Mouse (Mus musculus) adrenal gland, postnatal 4 days (tissue): ENCODE measurements around the gene Polr3h. TPM values are rescaled to one million over a fixed set of nuclear protein-coding genes. Genes with fewer than 3 reads are reported as not detected.

ENCODE experiments used
- DNase-seq, 2 experiments: peaks; one replicate each; pipeline ENCODE4 v3.0.0; 2021 to 2022; ENCODE audit warnings: low spot score in 2 of 2, mixed read lengths in 2 of 2
- total RNA-seq, 2 experiments: library from RNA; stranded (reverse); gene quantifications; 2 replicates each; pipeline ENCODE4 v1.2.3; 2021

The Polr3h gene
- total RNA-seq, 2 experiments from 2014 or later = 25.3 to 27.9 TPM

DNA sequence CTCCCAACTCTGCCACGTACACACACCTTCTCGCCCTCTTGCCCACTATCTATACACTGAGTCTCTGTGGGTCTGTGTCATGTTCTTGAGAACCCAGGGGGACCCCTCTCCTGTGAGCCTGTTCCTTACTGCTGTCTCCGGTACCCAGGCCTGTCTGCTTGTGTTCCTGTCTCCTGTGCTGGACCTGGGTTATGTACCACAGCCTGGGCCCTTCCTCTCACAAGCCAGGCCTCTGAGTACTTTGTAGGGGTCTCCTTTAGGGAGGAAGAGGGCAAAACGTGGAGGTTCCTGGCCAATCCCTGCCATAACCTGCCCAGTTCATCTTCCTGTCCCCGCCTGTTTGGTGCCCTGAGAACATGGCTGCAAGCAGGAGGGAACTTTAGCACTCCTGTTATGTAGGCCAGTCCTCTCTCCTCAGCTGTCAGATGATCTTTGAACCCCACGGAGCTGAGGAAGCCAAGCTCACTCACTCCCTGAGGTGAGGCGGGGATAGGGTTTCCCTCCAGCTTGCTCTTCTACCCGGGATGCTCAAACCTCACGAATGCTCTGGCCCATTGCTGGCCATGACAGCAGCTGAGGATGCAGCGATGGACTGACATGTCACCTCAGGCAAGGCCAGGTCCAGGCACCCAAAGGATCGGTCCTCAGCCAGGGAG is 23.6 kb upstream of the Polr3h start:
- DNase-seq = no peak

DNA sequence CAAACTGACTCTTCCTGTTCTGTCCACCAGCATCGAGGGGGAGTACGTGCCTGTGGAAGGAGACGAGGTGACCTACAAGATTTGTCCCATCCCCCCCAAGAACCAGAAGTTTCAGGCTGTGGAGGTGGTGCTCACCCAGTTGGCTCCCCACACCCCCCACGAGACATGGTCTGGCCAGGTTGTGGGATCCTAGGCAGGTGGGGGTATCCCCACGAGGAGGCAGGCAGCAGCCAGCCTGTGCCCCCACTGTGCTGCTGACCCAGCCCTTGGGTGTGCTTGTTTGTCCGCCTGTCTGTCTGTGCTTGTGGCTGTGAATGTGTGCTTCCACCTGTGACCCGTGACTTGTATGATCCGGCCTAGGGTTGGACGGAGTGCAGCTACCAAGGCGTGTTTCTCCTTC is 23.0 kb upstream of the Polr3h start:
- DNase-seq = no peak

DNA sequence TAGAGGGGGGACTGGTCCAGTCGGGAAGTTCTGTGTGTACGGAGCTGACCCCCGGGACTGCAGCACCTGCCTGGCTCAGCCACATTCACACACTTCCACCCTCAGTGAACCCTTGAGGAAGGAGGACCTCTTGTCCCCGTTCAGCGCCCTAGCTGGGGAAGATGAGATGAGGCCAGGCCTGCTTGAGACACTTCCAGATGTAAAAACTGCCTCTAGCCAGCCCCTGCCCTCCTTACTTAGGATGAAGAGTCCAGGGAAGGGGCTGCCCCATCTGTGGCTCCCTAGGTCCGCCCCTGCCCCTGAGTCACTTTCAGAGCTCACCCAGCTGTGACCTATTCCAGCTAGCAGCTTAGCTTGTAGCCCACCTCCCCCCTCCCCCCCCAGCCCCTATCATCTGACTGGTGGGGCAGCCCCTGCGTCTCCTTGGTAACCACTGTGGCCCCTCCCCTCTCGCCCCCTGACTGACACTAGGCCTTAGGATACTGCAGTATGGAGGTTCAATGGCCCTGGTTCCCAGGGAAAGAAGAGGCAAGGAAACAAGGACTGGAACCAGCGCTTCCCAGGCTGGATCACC is 17.2 kb upstream of the Polr3h start:
- no peak for DNase-seq

DNA sequence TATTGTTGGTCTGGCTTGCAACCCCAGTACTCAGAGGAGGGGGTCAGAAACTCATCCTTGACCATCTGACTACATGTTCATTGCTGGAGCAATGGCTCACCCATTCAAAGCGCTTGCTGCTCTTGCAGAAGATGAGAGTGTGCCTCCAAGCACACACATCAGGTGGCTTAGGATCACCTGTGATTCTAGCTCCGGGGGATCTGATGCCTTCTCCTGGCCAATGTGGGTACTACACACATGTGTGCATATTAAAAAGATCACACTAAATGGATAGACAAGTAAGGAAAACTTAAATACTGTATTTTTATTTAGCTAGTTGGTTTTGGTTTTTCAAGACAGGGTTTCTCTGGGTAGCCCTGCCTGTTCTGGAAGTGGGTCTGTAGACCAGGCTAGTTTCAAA is 15.0 kb upstream of the Polr3h start:
- no peak for DNase-seq

DNA sequence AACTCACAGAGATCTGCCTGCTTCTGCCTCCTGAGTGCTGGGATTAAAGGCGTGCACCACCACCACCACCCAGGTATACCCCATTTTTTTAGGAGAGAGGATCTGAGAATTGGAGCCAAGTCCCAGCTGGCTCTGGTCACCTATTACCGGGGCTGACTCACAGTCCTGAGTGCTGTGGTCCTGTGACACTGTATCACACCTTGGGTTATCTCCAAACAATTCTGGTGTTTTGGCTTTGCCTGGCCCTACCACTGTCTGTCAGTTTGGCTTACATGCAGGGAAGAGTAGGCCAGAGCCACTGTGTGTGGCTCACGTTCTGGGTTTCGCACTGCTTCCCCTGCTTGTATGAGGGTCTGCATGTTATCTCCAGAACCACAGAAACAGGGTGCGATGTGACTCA is 14.2 kb upstream of the Polr3h start:
- DNase-seq = no peak

DNA sequence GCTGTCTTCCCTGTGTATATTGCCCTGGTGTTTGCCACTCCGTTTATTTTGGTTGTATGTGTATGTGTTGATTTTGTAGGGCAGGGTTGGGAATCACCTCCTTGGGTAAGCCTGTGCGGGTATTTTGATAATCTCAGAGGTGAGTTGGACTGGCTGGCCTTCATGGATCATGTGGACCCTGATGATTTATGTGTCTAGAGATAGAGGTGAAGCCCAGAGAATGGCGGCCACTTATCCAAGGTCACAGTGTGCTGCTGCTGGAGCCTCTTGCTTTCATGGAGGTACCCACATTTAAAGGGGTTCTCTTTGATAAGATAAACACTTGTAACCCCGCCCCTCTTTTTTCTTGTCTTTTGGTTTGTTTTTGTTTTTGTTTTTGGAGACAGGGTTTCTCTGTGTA is 13.7 kb upstream of the Polr3h start:
- no peak for DNase-seq

DNA sequence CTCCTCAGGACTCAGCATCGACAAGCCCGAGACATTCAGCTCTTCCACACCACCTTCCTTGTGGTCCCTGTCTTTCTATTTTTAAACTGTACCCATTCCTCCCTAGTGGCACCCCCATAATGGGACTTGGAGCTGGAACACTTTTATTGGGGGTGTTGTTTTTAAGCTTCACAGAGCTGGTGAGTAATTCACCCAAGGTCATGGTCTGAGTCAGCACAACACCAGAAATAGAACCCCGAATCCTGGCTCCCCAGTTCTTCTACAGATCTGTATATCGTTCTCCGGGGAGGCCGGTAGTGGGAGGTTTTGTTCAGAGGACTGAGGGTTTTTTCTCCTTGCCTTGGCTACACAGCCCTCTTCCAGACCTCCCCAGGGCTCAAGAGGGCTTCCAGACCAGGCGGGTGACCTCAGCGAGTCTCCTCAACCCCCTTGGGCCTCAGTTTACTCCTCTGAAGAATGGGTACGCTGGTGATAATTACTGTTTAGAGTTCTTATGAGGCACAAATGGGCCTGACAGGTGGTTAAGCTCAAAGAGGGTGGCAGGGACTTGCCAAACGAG is 13.2 kb upstream of the Polr3h start:
- DNase-seq = no peak

DNA sequence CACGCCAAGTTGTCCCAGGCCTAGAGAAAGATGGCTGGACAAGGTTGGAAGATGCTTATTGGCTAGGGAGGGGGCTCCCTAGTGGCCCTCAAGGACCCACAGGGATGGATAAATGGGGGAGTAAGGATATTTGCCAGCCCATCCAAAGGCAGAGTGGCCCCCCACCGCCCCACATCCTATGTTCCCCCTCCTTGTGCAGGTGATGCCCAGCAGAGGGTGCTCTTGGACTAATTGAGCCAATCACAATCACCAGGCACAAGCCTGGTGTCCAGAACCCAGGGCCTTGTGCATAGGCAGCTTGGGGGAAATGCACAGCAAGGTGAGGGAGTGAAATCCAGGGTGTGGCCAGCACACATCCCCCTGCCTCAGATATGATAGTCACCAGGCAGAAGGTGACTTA is 12.2 kb upstream of the Polr3h start:
- no peak for DNase-seq

DNA sequence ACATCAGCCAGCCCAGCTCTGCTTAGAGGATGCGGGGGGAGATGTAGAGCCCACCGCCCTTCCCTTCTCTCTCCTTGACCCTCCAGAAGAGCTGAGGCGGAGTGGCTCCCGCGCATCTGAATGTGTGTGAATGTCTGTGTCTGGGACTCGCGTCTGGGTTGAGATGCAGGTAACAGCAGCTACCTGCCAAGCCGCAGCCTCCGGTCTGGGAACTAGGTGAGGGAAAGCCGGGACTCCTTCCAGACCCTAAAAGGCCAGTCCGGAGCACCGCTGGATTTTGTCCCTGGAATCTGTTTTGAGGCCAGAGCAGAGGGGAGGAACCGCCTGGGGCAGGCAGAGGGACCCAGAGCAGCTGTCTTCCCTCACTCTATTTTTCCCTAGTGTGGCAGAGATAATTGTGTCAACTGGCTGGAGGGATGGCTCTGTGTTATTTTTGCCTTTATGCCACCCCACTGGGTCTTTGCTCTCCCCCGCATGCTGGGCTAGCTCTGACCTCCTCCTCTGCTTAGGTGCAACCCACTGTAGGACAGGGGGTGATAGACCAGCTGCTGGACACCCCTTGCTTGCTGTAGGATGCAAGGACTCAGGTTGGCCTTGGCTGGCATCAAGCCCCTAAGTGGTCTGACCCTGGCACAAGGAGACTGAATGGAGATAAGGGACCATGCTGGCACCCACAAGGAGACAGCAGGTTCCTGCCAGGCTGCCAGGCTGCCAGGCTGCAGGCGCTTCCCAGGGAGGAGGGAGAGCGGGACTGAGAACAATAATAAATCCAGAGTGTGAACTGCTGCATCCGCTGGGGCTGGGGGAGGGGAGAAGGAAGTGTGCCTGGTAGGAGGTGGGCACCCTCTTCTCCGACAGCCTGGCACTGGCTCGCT is 11.3 kb upstream of the Polr3h start:
- DNase-seq = no peak

DNA sequence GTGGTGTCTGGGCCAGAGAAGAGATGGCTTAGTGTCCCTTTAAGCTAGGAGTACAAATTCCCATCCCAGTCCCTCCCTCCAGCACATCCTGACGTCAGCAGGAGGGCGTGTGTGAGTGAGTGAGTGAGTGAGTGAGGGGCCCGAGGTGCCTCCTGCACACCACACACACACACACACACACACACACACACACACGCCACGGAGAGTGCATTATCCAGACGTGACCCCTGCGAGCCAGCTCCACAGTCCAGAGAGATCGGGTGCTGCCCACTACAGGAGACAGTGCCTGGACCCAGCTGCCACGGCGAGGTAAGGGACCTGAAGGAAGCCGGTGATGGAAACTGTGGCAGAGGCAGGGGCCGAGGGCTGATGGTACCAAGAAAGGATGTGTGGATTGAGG is 10.6 kb upstream of the Polr3h start, which contains the start of gene Csdc2:
Gene Csdc2 (plus strand): TSS at position 81 of the 400 bp plus-strand sequence.
- DNase-seq = no peak

DNA sequence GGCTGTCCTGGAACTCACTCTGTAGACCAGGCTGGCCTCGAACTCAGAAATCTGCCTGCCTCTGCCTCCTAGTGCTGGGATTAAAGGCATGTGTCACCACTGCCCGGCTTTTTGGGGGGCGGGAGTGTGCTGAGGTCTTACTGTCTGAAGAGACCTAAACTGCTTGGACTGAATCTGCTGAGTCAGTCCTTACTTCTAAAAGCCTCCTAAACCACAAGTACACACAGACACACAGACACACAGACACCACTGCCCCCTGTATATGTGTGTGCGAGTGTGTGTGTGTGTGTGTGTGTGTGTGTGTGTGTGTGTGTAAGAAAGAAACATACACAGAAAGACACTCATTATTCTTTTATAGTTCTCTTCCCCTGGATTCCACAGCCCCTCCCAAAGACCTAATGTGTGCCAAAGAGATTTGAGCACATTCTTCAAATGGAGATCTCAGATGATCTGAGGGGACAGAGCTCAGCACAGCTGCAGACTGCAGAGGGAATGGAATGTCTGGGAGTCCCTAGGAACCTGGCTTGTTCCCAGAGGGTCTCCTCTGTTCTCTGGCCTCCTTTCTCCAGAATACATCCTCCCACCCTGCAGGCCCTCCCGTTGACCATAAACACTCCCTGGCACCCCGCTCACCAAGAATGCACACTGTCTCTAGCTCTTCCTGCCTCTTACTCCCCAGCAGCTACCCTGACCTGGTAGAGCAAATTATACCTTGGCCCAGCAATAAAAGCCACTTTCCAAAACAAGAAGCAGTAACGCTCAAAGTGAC is 10.0 kb upstream of the Polr3h start:
- DNase-seq = no peak

DNA sequence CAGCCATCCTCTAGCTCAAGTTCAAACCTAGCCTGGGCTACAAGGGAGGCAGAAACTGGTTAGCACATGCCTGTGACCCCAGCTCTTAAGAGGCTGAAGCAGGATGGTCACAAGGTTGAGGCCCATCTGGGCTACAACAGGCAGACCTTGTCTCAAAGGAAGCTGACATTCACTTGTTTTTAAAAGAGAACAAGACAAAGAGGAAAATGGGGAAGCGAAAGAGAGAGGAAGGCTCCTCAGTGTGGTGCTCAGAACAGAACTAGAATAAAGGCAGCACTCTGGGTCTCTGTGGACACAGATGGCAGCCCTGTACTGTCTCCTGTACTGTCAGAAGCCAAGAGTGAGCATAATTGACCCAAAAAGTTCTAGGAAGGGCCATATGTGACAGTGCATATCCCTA is 7.9 kb upstream of the Polr3h start:
- DNase-seq = no peak

DNA sequence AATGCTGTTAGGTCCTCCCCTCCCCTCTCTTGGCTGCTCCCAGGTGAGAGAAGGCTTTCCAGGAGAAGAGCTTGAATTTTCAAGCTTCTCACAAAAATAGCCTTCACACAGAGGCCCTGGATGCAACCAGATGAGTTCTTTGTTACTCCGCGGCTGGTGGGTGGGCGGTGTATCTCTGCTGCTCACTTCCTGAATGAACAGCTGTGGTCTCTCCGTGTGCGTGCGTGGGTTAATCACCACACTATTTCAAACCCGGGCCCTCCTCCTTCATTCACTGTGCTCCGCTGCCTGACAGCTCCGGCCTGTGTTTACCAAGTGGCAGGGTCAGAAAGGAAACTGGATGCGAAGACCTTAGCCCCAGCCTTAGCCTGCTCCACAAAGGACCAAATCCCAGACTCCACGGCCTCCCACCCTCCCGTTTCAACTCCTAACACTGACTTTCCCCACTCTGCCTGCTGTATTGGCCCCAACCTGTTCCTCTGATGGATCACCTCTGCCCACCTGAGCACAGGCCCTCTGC is 7.0 kb upstream of the Polr3h start:
- DNase-seq = no peak

DNA sequence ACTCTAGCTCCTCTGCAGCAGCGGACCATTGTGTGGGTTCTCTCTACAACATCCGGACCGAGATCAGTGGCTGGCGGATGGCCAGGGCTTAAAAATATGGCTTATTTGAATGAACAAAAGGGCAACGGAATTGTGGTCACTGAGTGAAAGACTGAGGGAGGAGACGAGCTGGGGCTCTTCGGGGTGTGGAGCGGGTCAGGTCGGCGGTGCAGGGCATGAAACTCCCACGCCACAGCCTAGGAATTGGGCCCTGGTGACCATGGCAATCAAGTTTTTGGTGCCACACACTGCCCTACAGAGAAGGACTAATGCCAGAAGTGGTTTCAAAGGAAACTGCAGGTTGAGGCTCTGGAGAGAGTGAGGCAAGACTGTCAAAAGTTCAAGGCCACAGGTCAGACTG is 2.2 kb upstream of the Polr3h start:
- DNase-seq = no peak

DNA sequence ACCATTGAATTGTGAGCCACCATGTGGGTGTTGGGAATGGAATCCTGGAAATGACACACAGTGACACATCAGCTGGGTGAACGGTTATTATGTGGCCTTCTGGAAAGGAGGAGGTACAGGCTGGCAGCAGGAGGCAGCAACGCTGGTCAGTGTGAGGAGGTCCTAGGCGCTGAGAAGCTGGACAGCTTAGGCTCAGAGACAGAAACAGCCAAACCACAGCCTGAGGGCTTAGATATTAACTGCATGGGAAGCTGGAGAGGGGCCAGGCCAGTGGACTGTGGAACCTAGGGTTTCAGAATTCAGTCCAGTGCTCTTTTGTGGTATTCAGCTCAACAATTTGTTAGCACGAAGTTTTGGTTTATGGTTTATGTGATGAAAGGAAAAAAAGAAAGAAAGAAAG is 1.7 kb upstream of the Polr3h start:
- DNase-seq = no peak

DNA sequence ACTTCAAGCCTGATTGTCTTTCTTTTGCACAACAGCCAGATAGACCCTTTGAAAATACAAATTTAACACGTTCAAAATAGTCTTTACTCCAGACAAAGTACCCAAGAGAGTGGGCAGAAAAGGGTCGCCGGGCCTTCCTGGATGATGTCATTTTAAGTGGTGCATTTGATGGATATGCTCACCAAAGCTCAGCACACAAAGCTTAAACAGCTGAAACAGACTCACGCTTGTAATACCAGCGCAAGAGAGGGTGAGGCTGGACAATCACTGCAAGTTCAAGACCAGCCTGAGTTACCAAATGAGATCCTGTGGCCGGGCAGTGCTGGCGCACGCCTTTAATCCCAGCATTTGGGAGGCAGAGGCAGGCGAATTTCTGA is 394 bp upstream of the Polr3h start:
- DNase-seq = no peak

DNA sequence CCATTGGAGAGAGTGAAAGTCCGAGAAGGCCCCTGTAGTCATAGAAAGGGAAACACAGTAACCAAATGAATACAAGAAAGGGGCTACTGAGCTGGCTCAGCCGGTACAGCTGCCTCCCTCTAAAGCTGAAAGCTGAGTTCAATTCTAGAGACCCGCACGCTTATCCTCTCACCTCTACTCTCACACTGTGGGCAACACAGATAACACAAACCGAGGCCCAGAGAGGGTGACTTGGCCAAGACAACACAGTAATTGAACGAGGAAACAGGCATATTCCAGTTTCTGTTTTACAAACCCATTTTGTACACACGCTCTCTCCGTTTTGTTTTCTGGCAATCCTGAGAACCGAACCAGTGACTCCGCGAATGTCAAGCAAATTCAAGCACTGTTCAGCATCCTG is 1.1 kb downstream of the Polr3h start:
- no peak for DNase-seq

DNA sequence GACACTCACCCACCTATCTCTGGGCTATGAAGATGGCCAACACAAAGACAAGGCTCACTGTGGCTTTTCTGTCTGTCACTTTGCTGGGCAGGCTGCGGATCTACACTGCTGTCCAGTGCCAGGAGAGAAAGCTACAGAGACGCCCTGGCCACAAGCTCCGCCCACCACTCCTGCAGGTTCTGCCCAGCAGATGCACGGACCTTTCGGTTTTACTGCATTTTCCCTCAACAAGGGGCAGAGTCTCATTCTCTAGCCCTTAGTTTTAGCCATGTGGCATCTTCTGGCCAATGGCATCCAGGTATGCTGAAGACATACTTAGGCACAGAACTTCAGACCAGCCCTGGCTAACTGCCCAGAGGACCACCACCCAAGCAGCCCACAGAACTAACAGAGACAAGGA is 4.8 kb downstream of the Polr3h start:
- DNase-seq = no peak

DNA sequence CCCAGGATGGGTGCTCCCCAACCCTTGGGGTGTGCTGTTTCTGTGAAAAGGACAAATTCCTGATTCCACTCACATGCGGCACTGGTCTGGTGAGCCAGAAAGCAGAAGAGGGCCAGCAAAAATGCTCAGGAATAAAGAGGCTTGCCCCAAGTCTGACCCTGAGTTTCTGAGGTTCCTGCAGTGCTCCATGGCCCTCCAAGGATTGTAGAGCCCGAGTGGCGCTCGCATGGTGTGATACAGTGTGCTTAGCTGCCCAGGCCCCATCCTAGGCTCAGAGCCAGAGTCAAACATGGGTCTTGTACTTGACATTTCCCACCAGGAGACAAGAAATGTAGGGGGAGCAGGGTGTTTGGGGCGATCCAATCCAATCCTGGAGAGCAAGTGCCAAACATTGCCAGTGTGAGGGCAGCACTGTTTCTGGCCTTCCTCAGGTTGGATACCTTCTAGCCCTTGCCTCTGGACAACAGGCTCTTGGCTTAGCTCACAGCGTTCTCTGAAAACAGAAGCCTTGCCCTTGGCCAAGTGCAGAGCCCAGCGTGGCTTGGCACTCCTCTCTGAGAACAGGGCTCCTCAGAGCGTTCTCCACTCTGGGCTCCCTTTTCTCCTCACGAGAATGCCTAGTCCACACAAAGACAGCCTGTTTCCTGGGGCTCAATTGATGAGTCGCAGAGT is 5.4 kb downstream of the Polr3h start:
- no peak for DNase-seq

DNA sequence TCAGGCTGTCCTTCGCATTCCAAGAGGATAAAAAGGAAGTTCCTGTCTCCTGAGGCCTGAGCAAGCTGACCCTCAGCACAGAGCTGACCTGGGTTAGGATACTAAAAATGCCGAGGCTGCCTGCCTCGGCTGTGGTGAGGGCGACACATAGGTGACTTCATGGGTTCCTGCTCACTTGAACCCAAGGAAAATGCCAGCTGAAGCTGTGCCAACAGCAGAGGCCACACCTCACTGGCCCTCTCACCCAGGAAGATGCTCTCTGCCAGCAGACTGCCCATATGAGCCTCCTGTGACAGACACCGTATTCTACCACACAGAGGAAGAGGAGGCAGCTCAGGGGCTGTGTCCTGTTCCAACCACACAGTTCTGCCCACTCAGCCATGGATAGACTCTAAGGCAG is 7.0 kb downstream of the Polr3h start:
- no peak for DNase-seq
